Mouse (Mus musculus): ENCODE data around the gene Orai3. TPM values are rescaled to one million over a fixed set of nuclear protein-coding genes. Genes with fewer than 3 reads are reported as not detected.
"Not testable (repeated sequence)": the region's sequence is repeated elsewhere in the genome, so short reads cannot be mapped to it uniquely, and the experiment has no call there.

Gene Orai3
- 28.1 and 28.3 TPM in 2 replicates for total RNA-seq (2021)
- long read RNA-seq, experiment 1, transcript Orai3-201 (2 exons, 1,996 nt) = major isoform, 36 of 40 reads
- long read RNA-seq, experiment 1, partial matches to known transcripts = 0 of 40 reads
- long read RNA-seq, experiment 1, other reads (novel, unspliced or antisense) = 4 of 40 reads
- long read RNA-seq, experiment 2, transcript Orai3-201 (2 exons, 1,996 nt) = major isoform, 21 of 25 reads
- long read RNA-seq, experiment 2, partial matches to known transcripts = 0 of 25 reads
- long read RNA-seq, experiment 2, other reads (novel, unspliced or antisense) = 4 of 25 reads

GRCm38 (mm10) chr7:127769651-127770038 lies at the start of gene Orai3:
TSS of gene Orai3 (plus strand) at chr7:127769815.
- DNase-seq = peak; percentile 93

- no peak for DNase-seq
Observed at GRCm38 (mm10) chr7:127725490-127725889, 44.1 kb upstream of the Orai3 start.

GRCm38 (mm10) chr7:127725924-127726323 lies 43.7 kb upstream of the Orai3 start:
- no peak for DNase-seq

- no peak for DNase-seq
Observed at GRCm38 (mm10) chr7:127727898-127728297, 41.7 kb upstream of the Orai3 start.

- no peak for DNase-seq
Observed at GRCm38 (mm10) chr7:127730170-127730569, 39.4 kb upstream of the Orai3 start.

GRCm38 (mm10) chr7:127732066-127732465 lies 37.5 kb upstream of the Orai3 start, which contains the start of gene Ctf2:
TSS of gene Ctf2 (minus strand) at chr7:127732166.
- DNase-seq = not testable (repeated sequence)

- DNase-seq = peak; percentile 86
Observed at GRCm38 (mm10) chr7:127744366-127745045, 25.1 kb upstream of the Orai3 start, which contains the start of gene Fbxl19. TSS of gene Fbxl19 (plus strand) at chr7:127744543.

- DNase-seq = peak; percentile 95
Observed at GRCm38 (mm10) chr7:127745251-127745651, 24.4 kb upstream of the Orai3 start.

- peak; percentile 95 for DNase-seq
Observed at GRCm38 (mm10) chr7:127745652-127746493, 23.7 kb upstream of the Orai3 start.

- DNase-seq = peak; percentile 49
Observed at GRCm38 (mm10) chr7:127746494-127747491, 22.8 kb upstream of the Orai3 start.

- DNase-seq = no peak
Observed at GRCm38 (mm10) chr7:127747559-127748234, 21.9 kb upstream of the Orai3 start.

GRCm38 (mm10) chr7:127748235-127748560 lies 21.4 kb upstream of the Orai3 start:
- DNase-seq = no peak

GRCm38 (mm10) chr7:127750131-127751127 lies 19.2 kb upstream of the Orai3 start:
- DNase-seq = no peak

GRCm38 (mm10) chr7:127751619-127752018 lies 18.0 kb upstream of the Orai3 start:
- DNase-seq = no peak

GRCm38 (mm10) chr7:127752069-127752468 lies 17.5 kb upstream of the Orai3 start:
- DNase-seq = no peak

- DNase-seq = no peak
Observed at GRCm38 (mm10) chr7:127753158-127753557, 16.5 kb upstream of the Orai3 start.

GRCm38 (mm10) chr7:127753741-127754140 lies 15.9 kb upstream of the Orai3 start:
- DNase-seq = no peak

- no peak for DNase-seq
Observed at GRCm38 (mm10) chr7:127759716-127760115, 9.9 kb upstream of the Orai3 start.

- no peak for DNase-seq
Observed at GRCm38 (mm10) chr7:127760478-127760877, 9.1 kb upstream of the Orai3 start.

GRCm38 (mm10) chr7:127761026-127761425 lies 8.6 kb upstream of the Orai3 start:
- DNase-seq = peak; percentile 85

All from adrenal gland, postnatal 14 days (tissue).